Mouse (Mus musculus) CD4-positive naive resting alpha-beta T cell, adult 57 days (primary cell): ENCODE results near the gene Psme3. TPM values are rescaled to one million over a fixed set of nuclear protein-coding genes. Genes with fewer than 3 reads are reported as not detected.

ENCODE experiments used
- total RNA-seq: library from RNA; stranded (reverse); gene quantifications from one replicate; pipeline ENCODE4 v1.2.4, GENCODE M21; 2023

Gene Psme3
- total RNA-seq, result 128 TPM

GRCm38 (mm10) chr11:101315665-101316500 is at the start of gene Psme3:
Psme3 (plus strand) TSS chr11:101316213.

GRCm38 (mm10) chr11:101278223-101279192 is 37.5 kb upstream of the Psme3 start, which contains the start of the genes Cntd1 and Coa3:
Cntd1 (plus strand) TSS chr11:101279012.
Coa3 (minus strand) TSS chr11:101279114.

GRCm38 (mm10) chr11:101302004-101302798 is 13.8 kb upstream of the Psme3 start, which contains the start of gene Becn1:
Becn1 (minus strand) TSS chr11:101302286.

GRCm38 (mm10) chr11:101324763-101325162 is 8.8 kb downstream of the Psme3 start, which contains the start of gene Aoc2:
Aoc2 (plus strand) TSS chr11:101325063.

GRCm38 (mm10) chr11:101330371-101330924 is 14.4 kb downstream of the Psme3 start, which contains the start of gene Aoc3:
Aoc3 (plus strand) TSS chr11:101330605.

GRCm38 (mm10) chr11:101367326-101367935 is 51.4 kb downstream of the Psme3 start, which contains the start of gene G6pc:
G6pc (plus strand) TSS chr11:101367561.

Other genes starting within 250 kb of the Psme3 start
- gene Naglu, start 246.2 kb upstream of the Psme3 start, total RNA-seq, result 9.6 TPM
- gene Hsd17b1, start 237.8 kb upstream of the Psme3 start, total RNA-seq, result 2.8 TPM
- gene Coasy, start 233.6 kb upstream of the Psme3 start, total RNA-seq, result 11.5 TPM
- gene Mlx, start 228.9 kb upstream of the Psme3 start, total RNA-seq, result 47.4 TPM
- gene Psmc3ip, start 220.8 kb upstream of the Psme3 start, total RNA-seq, result 3.9 TPM
- 86.7 TPM for gene Retreg3, start 196.3 kb upstream of the Psme3 start, total RNA-seq
- 15.4 TPM for gene Tubg1, start 196.3 kb upstream of the Psme3 start, total RNA-seq
- 0.98 TPM for gene Tubg2, start 160.3 kb upstream of the Psme3 start, total RNA-seq
- 0.38 TPM for gene Cntnap1, start 145.7 kb upstream of the Psme3 start, total RNA-seq
- 0.56 TPM for gene Plekhh3, start 144.9 kb upstream of the Psme3 start, total RNA-seq
- not detected for gene Ccr10, start 140.8 kb upstream of the Psme3 start, total RNA-seq
- 91.5 TPM for gene Ezh1, start 89.8 kb upstream of the Psme3 start, total RNA-seq
- gene Ramp2, start 70.2 kb upstream of the Psme3 start, total RNA-seq, result 0.92 TPM
- 65.9 TPM for gene Vps25, start 62.5 kb upstream of the Psme3 start, total RNA-seq
- gene Wnk4, start 55.6 kb upstream of the Psme3 start, total RNA-seq, result 2.5 TPM
- gene Cntd1, start 37.2 kb upstream of the Psme3 start, total RNA-seq, result not detected
- 26.4 TPM for gene Coa3, start 37.1 kb upstream of the Psme3 start, total RNA-seq
- 187 TPM for gene Becn1, start 13.9 kb upstream of the Psme3 start, total RNA-seq
- 22.4 TPM for gene Aoc2, start 8.8 kb downstream of the Psme3 start, total RNA-seq
- 0.68 TPM for gene Aoc3, start 14.4 kb downstream of the Psme3 start, total RNA-seq
- not detected for gene G6pc, start 51.3 kb downstream of the Psme3 start, total RNA-seq
- 21.6 TPM for gene Aarsd1, start 101.4 kb downstream of the Psme3 start, total RNA-seq
- 3.0 TPM for gene Gm27029, start 108.6 kb downstream of the Psme3 start, total RNA-seq
- gene Rundc1, start 108.9 kb downstream of the Psme3 start, total RNA-seq, result 22.3 TPM
- gene Ptges3l, start 109.1 kb downstream of the Psme3 start, total RNA-seq, result 5.2 TPM
- gene Rpl27, start 126.1 kb downstream of the Psme3 start, total RNA-seq, result 120 TPM
- 71.2 TPM for gene Ifi35, start 132.2 kb downstream of the Psme3 start, total RNA-seq
- 1.2 TPM for gene Rnd2, start 148.8 kb downstream of the Psme3 start, total RNA-seq
- 8.6 TPM for gene Vat1, start 150.0 kb downstream of the Psme3 start, total RNA-seq
- 2.2 TPM for gene Brca1, start 235.7 kb downstream of the Psme3 start, total RNA-seq
- gene Nbr1, start 235.9 kb downstream of the Psme3 start, total RNA-seq, result 127 TPM